Mouse (Mus musculus) left cerebral cortex, postnatal 10 days (tissue): ENCODE measurements around the gene Stam. TPM values are rescaled to one million over a fixed set of nuclear protein-coding genes. Genes with fewer than 3 reads are reported as not detected.
"Not testable (repeated sequence)": the region's sequence is repeated elsewhere in the genome, so short reads cannot be mapped to it uniquely, and the experiment has no call there.

Experiments used
- DNase-seq, 2 experiments: peaks; one replicate each; pipeline ENCODE4 v3.0.0; 2021 to 2022; ENCODE audit warnings: low spot score in 2 of 2, mixed read lengths in 1 of 2; ENCODE audit errors: extremely low spot score in 1 of 2
- intact Hi-C: fragments of 180-260 bp; cut with DNase I; formaldehyde crosslinking; loops from one replicate; pipeline ENCODE4 v1.15.1; 2025
- total RNA-seq, 2 experiments: library from RNA; stranded (reverse); gene quantifications; 2 replicates each; pipeline ENCODE4 v1.2.3; 2021

Stam gene
- total RNA-seq = 100 to 1,000 TPM in 1 of 2 experiments, 10 to 100 TPM in 1; 92.6 to 102 TPM

- DNase-seq = peak; percentile 85 to 94
- intact Hi-C loops = no loop called here
These were observed at the start of gene Stam for GRCm38 (mm10) chr2:14073362-14074220. Gene Stam, plus strand, starts transcription at chr2:14074098.

GRCm38 (mm10) chr2:14041249-14041648, 32.6 kb upstream of the Stam start:
- no peak for DNase-seq
- intact Hi-C loops = no loop called here

GRCm38 (mm10) chr2:14043011-14043410, 30.9 kb upstream of the Stam start:
- no peak for DNase-seq
- intact Hi-C loops = no loop called here

GRCm38 (mm10) chr2:14043577-14044170, 30.2 kb upstream of the Stam start:
- DNase-seq = no peak
- intact Hi-C loops = no loop called here

- intact Hi-C loops = loop anchor here (5.0 kb wide), 2 partner anchors 104 to 244 kb away; no protein-coding TSS in a partner anchor
- peak; percentile 50 to 58 for DNase-seq
These were observed 25.5 kb upstream of the Stam start for GRCm38 (mm10) chr2:14048381-14048780.

GRCm38 (mm10) chr2:14048808-14049207, 25.1 kb upstream of the Stam start:
- DNase-seq = no peak
- intact Hi-C loops = loop anchor here (5.0 kb wide), 2 partner anchors 103 to 243 kb away; no protein-coding TSS in a partner anchor

GRCm38 (mm10) chr2:14053618-14054017, 20.3 kb upstream of the Stam start:
- DNase-seq = no peak
- intact Hi-C loops = loop anchor here (10.0 kb wide), 1 partner anchor 651 kb away; no protein-coding TSS in a partner anchor

- no peak for DNase-seq
- intact Hi-C loops = loop anchor here (10.0 kb wide), 1 partner anchor 651 kb away; no protein-coding TSS in a partner anchor
These were observed 19.7 kb upstream of the Stam start for GRCm38 (mm10) chr2:14054163-14054562.

- DNase-seq = no peak
- intact Hi-C loops = loop anchor here (10.0 kb wide), 1 partner anchor 650 kb away; no protein-coding TSS in a partner anchor
These were observed 19.2 kb upstream of the Stam start for GRCm38 (mm10) chr2:14054716-14055115.

- DNase-seq = peak; percentile 62 to 88
- intact Hi-C loops = loop anchor here (10.0 kb wide), 1 partner anchor 650 kb away; no protein-coding TSS in a partner anchor
These were observed 18.7 kb upstream of the Stam start for GRCm38 (mm10) chr2:14055168-14055565.

- intact Hi-C loops = loop anchor here (10.0 kb wide), 1 partner anchor 649 kb away; no protein-coding TSS in a partner anchor
- DNase-seq = peak; percentile 83 to 95
These were observed 18.1 kb upstream of the Stam start, which contains the start of gene Hacd1 for GRCm38 (mm10) chr2:14055566-14056331. Gene Hacd1, minus strand, starts transcription at chr2:14056135.

GRCm38 (mm10) chr2:14065704-14066650, 7.9 kb upstream of the Stam start:
- intact Hi-C loops = loop anchor here (10.0 kb wide), 1 partner anchor 791 kb away; the partner anchor contains the start of gene Rsu1

GRCm38 (mm10) chr2:14069027-14069426, 4.9 kb upstream of the Stam start:
- intact Hi-C loops = loop anchor here (10.0 kb wide), 1 partner anchor 794 kb away; the partner anchor contains the start of gene Rsu1
- DNase-seq = no peak

More at GRCm38 (mm10) chr2:14065704-14066650, 7.9 kb upstream of the Stam start:
- no peak for DNase-seq

- no peak for DNase-seq
- intact Hi-C loops = no loop called here
These were observed 3.4 kb upstream of the Stam start for GRCm38 (mm10) chr2:14070466-14070865.

GRCm38 (mm10) chr2:14073008-14073361, 913 bp upstream of the Stam start:
- intact Hi-C loops = no loop called here

GRCm38 (mm10) chr2:14074221-14074901, 463 bp downstream of the Stam start:
- no peak for DNase-seq
- intact Hi-C loops = no loop called here

More at GRCm38 (mm10) chr2:14073008-14073361, 913 bp upstream of the Stam start:
- DNase-seq = no peak

- intact Hi-C loops = not testable (repeated sequence)
These were observed 4.6 kb downstream of the Stam start for GRCm38 (mm10) chr2:14078527-14078926.

More at GRCm38 (mm10) chr2:14078527-14078926, 4.6 kb downstream of the Stam start:
- DNase-seq = not testable (repeated sequence)
